Mouse (Mus musculus): Measurements from ENCODE around the gene Helz2. TPM values are rescaled to one million over a fixed set of nuclear protein-coding genes. Genes with fewer than 3 reads are reported as not detected.

Gene Helz2
- 342 to 369 TPM (median 351 TPM) in 4 replicates for total RNA-seq (2023)

DNA sequence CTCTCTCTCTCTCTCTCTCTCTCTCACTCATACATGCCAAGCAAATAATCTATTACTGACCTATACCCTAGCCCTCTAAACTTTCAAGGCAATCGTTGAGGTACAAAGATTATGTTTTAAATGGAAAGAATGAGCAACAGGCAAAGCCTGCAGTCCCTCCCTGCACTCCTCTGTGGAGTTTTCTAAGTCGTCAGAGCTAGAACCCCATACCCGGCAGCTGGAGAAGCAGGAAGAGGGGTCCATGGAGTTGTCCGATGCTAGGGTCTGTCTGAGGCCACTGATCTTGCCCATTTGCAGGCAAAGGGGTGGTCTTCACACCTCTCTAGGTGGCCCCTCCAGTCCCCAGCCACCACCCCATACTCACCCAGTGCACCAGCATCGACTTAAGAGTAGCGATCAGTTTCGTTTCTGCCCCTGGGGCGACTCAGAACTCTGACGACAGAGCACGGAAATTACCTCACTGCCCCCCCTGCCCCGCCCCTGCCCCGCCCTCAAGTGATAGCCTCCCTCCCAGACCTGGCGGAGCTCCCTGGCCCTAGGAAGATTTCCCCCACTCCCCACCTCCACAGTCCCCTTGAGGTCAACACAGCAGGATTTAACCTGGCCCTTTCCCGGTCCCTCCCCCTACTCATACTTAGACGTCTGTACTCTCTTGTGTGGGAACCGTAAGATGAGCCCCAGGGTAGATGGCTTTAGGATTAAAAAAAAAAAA, at the start of gene Helz2:
Gene Helz2 (minus strand): TSS at position 426 of the 712 bp plus-strand sequence.

DNA sequence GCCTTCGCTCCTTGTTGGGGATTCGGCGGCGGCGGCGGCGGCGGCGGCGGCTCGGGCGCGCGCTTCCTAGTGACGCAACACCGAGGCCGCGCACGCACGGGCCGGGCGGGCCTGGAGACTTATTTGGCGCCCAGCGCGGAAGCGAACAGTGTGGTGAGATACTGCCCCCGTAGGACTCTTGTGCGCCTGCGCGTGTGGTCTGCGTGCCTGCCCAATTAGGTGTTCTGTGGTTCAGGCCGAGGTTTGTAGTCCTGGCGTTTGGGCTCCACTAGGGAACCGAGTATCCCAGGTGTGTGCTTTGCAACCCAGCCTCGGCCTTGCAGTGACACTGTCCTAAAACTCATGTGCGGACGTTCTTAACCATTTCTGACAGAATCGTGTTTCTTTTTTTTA, 46.1 kb upstream of the Helz2 start, which contains the start of gene Gmeb2:
Gene Gmeb2 (minus strand): TSS at position 78 of the 393 bp plus-strand sequence.

GRCm38 (mm10) chr2:181219538-181220216, 22.1 kb downstream of the Helz2 start, which contains the start of gene Fndc11:
Fndc11 (plus strand) TSS chr2:181220013.

DNA sequence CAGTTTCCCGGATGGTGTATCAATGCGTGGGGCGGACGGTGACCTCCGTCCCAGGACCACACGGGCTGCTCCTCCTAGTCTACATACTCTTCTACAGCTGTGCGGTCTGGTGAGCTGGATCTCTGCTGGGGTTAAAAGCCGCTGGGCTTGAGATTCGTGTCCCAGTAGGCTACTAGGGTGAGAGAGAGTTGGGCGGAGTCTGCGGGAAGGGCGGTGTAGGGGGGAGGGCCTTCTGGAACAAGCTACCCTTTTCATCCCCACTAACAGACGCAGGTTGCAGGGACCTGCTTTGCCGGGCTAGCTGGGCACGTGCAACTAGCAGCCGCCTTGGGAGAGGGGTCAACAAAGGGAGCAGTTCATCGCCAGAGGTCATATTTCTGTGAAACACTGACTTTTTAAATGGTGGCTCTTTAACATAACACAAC, 28.8 kb downstream of the Helz2 start, which contains the start of gene Srms:
Gene Srms (minus strand): TSS at position 165 of the 425 bp plus-strand sequence.

DNA sequence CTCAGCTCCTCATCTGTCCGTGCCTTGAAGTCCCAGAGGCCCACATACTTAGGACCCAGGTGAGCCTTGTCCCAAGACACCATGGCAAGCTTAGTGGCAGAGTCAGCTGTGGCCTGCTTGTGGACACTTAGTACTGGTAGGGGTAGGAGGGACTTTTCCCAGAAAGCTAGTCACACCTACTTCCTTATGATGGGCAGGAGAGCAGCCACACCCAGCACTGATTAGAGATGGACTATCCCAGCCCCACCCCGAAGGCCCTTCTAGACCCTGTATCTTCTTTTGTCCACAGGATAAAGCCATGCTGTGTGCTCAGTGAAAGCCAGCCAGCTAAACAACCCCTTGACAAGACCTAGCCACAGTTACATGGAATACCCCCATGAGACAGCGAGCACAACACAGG, 39.4 kb downstream of the Helz2 start, which contains the start of gene Ptk6:
Gene Ptk6 (minus strand): TSS at position 368 of the 400 bp plus-strand sequence.

DNA sequence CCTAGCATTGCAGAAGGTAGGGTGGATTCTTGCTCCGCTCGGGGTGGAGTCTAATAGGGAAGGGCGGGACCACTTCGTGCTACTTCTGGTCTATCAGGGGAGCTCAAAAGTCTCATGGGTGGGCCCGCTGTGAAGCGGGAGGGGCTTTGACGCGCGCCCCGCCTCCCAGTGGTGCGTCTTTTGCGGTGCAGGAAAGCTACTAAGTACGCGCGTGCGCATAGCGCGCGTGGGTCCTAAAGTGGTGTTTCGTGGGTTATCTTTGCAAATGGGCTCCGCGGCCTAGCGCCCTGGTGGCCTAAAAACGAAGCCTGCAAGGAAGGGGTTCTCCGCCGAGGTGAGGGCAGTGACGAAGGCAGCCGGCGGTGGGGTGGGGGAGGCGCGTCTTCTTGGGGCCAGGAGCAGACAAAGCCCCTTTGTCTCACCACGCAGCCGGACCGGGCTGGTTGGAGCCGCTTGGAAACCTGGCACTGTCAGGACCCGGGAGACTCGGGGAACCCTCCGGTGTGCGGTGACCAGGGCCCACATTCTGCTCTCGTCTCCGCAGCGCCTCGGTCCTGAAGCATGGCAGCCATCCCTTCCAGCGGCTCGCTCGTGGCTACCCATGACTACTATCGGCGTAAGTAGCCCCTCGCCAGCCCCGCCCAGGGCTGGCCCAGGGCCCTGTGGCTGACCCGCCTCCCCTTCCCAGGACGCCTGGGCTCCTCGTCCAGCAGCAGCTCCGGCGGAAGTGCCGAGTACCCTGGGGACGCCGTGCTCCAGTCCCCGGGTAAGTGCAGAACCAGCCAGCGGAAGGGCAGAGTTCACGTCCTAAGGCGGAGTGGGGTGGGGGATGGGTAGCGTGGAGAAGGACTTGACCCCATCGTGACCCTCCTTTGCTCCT, 54.5 kb downstream of the Helz2 start, which contains the start of gene Ppdpf:
Gene Ppdpf (plus strand): TSS at position 127 of the 880 bp plus-strand sequence.

Other genes with a start within 250 kb of the Helz2 start
- gene Chrna4, start 198.5 kb downstream of the Helz2 start, total RNA-seq (2023): not detected in 4 replicates
- not detected in 4 replicates for gene Kcnq2, start 106.7 kb downstream of the Helz2 start, total RNA-seq (2023)
- not detected in 4 replicates for gene Eef1a2, start 85.0 kb downstream of the Helz2 start, total RNA-seq (2023)
- gene Ppdpf, start 54.8 kb downstream of the Helz2 start, total RNA-seq (2023): 162 to 180 TPM (median 170 TPM) in 4 replicates
- 0.21 to 0.72 TPM (median 0.36 TPM) in 4 replicates for gene Ptk6, start 39.2 kb downstream of the Helz2 start, total RNA-seq (2023)
- gene Srms, start 28.8 kb downstream of the Helz2 start, total RNA-seq (2023): 3.1 to 5.0 TPM (median 4.4 TPM) in 4 replicates
- 0.49 to 1.2 TPM (median 0.50 TPM) in 3 of 4 replicates, not detected in the other for gene Fndc11, start 22.0 kb downstream of the Helz2 start, total RNA-seq (2023)
- 53.9 to 59.9 TPM (median 57.6 TPM) in 4 replicates for gene Gmeb2, start 46.0 kb upstream of the Helz2 start, total RNA-seq (2023)
- not detected in 4 replicates for gene Stmn3, start 72.5 kb upstream of the Helz2 start, total RNA-seq (2023)
- gene Rtel1, start 77.7 kb upstream of the Helz2 start, total RNA-seq (2023): 117 to 125 TPM (median 117 TPM) in 4 replicates
- 69.0 to 80.3 TPM (median 72.6 TPM) in 4 replicates for gene Zgpat, start 122.9 kb upstream of the Helz2 start, total RNA-seq (2023)
- 80.6 to 90.5 TPM (median 89.1 TPM) in 4 replicates for gene Arfrp1, start 123.4 kb upstream of the Helz2 start, total RNA-seq (2023)
- 51.3 to 57.5 TPM (median 54.5 TPM) in 4 replicates for gene Lime1, start 138.1 kb upstream of the Helz2 start, total RNA-seq (2023)
- gene Zbtb46, start 217.4 kb upstream of the Helz2 start, total RNA-seq (2023): 0.78 to 2.7 TPM (median 0.97 TPM) in 4 replicates